Mouse (Mus musculus) inflammation-experienced regulatory T-cells, adult 6 months (primary cell): ENCODE data around the gene Kif5a. TPM values are rescaled to one million over a fixed set of nuclear protein-coding genes. Genes with fewer than 3 reads are reported as not detected.

Experiments
- ATAC-seq: one replicate; pipeline ENCODE4 v1.8.0; 2017
- polyA plus RNA-seq, 3 experiments: library from polyadenylated mRNA; unstranded; fragments of 100-300 nt; shearing (Covaris generic); gene quantifications; one replicate each; pipeline ENCODE4 v1.2.1; 2017

Gene Kif5a
- polyA plus RNA-seq, 3 experiments from 2014 or later = 0.16 to 0.19 TPM; not detected in 1

GRCm38 (mm10) chr10:127265727-127266111, 2.6 kb upstream of the Kif5a start:
- no peak for ATAC-seq

GRCm38 (mm10) chr10:127264971-127265370, 1.8 kb upstream of the Kif5a start:
- no peak for ATAC-seq

- no peak for ATAC-seq
These were observed 1.2 kb upstream of the Kif5a start for GRCm38 (mm10) chr10:127264336-127264735.

DNA sequence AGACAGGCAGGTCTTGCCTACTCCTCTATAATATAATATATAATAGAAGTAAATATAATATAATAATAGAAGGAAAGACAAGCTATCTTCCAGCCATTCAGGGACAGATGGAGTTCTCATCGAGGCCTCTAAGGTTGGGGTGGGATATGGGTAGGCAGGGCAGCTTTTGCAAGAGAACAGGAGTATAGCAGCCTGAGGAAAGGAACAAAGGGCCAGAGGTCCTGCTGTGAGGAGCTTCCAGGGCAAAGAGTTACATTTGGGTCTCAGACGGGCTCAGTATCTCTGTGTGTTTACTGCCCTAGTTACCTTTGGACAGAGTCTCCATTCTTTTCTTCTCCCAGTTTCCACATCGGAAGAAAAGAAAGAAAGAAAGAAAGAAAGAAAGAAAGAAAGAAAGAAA, 483 bp upstream of the Kif5a start:
- no peak for ATAC-seq

- no peak for ATAC-seq
These were observed 1.2 kb downstream of the Kif5a start for GRCm38 (mm10) chr10:127261706-127262547.

- ATAC-seq = no peak
These were observed 4.7 kb downstream of the Kif5a start for GRCm38 (mm10) chr10:127258489-127258888.

- no peak for ATAC-seq
These were observed 5.4 kb downstream of the Kif5a start for GRCm38 (mm10) chr10:127257790-127258189.

- no peak for ATAC-seq
These were observed 7.4 kb downstream of the Kif5a start for GRCm38 (mm10) chr10:127255625-127256345.

- no peak for ATAC-seq
These were observed 12.3 kb downstream of the Kif5a start for GRCm38 (mm10) chr10:127250810-127251209.

GRCm38 (mm10) chr10:127238241-127238824, 24.8 kb downstream of the Kif5a start:
- no peak for ATAC-seq

DNA sequence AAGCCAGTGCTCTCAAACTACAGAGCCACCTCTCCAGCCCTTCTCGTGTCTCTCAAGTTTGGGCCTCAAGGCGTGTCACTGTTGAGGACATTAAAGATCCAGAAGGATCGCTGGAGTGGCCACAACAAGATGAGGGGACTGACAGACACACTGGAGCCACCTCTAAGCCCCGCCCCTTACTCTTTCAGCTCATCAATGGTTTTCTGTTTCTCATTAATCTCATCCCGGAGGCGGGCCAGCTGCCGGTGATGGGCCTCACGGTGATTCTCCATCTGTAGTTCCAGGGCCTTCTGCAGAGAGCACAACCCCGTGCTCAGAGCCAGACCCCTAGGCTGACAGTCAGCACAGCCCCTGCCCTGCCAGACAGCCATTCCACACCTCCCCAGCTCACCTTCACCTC, 26.6 kb downstream of the Kif5a start:
- no peak for ATAC-seq

DNA sequence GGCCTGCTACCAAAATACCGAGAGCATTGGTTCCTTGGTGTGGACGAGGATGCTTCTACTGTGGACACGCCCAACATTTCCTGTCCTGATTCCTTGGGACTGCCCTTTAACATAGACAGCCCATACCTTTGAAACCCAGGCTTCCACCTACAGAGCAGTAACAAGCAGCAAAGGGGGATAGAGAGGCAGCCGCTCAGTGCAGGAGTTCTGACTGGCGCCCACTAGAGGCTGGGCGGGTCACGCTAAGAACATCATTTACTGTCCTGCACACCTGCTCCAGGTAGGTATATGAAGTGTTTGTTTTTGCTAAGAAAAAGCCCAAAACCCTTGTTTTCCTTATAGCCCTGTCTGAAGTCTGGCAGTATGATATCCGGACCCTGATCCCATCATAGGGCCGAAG, 30.0 kb downstream of the Kif5a start:
- no peak for ATAC-seq

- ATAC-seq = no peak
These were observed 31.4 kb downstream of the Kif5a start for GRCm38 (mm10) chr10:127231741-127232140.

- ATAC-seq = no peak
These were observed 32.5 kb downstream of the Kif5a start for GRCm38 (mm10) chr10:127230693-127231092.

DNA sequence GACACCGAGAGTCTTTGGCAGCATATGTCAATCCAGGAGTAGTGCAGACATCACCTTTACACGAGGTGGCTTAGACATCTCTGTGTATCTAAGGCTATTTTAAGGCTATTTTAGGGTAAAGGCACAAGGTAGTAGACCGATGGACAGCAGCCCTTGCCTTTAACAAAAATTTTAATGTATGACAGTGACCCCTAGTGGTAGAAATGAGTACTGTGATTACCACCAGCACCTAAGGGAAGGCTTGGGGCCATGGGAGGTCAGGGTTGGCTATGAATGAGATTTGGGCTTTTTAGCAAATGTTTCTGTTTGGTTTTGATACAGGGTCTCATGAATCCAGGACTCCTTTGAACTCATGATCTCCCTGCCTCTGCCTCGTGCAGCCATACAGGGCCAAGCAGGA, 34.3 kb downstream of the Kif5a start:
- ATAC-seq = no peak

- ATAC-seq = no peak
These were observed 36.0 kb downstream of the Kif5a start for GRCm38 (mm10) chr10:127227163-127227562.

DNA sequence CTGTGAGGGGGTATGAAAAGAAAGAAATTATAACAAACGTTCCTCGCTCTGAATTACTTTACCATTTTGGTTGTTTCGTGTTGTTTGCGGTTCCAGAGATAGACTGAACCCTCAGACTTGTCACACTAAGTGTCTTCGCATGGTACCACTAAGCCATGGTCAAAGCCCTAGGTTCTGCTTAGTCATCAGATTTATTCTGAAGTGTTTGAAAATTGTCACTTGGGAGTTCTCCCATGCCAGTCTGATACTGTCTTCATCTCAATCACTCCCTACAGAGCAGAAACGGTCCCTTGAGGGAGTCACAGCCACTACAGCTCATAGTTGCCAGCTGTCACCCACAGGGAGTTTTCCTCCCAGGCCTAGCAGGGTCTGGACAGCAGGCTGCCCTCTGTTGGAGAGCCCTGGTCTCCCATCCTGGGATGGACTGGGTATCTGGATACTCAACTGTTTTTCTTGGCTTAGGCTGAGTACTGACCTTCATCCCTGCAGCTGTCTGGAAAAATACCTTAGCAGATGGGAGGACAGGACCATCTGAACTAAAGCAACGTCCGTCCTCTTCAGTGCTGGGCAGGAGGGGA, 36.7 kb downstream of the Kif5a start:
- no peak for ATAC-seq

DNA sequence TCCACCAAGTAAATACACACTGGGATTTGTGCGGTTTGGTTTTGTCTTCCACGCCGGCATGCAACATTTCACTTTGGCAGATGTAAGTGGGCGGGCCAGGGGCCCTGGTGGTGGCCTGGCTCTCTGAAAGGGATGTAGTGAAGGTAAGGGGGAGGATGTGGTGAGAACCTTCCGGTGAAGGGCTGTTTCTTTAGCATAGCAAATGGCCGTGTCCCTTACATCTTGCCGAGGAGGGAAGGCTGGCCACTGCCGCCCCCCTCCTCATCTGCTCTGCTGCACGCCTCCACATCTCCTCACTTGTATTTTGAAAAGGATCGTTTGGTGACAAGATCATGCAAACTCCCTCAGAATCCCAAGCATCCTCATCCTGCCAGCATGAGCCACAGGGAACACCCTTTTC, 37.4 kb downstream of the Kif5a start:
- ATAC-seq = peak; percentile 97

- no peak for ATAC-seq
These were observed 37.9 kb downstream of the Kif5a start for GRCm38 (mm10) chr10:127225213-127225612.

DNA sequence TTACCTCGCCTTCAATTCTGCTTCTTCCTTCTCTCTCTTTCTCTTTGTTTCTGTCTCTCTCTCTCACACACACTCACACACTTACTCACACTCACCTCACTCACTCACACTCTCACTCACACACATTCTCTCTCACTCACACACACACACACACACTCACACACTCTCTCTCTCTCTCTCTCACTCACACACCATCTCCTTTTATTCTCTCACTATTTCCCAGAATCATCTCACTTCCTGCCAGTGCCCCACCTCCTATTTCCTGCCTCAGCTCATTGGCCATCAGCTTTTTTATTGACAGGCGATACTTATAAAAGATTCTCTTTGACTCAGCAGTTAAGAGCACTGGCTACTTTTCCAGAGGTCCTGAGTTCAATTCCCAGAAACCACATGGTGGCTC, 44.8 kb downstream of the Kif5a start:
- ATAC-seq = no peak

- no peak for ATAC-seq
These were observed 46.0 kb downstream of the Kif5a start for GRCm38 (mm10) chr10:127217177-127217576.

- ATAC-seq = no peak
These were observed 46.7 kb downstream of the Kif5a start for GRCm38 (mm10) chr10:127216456-127216855.

- ATAC-seq = no peak
These were observed 48.7 kb downstream of the Kif5a start for GRCm38 (mm10) chr10:127214422-127214803.
